Mouse (Mus musculus) midbrain, postnatal 0 days (tissue): Measurements from ENCODE around the gene Daam1. TPM values are rescaled to one million over a fixed set of nuclear protein-coding genes. Genes with fewer than 3 reads are reported as not detected.

ENCODE experiments used
- ATAC-seq: fragments of 200-750 bp; cut with Nextera tagmentation; 2 replicates; pipeline ENCODE4 v1.8.0; 2017; ENCODE audit warnings: moderate number of reproducible peaks, mild to moderate bottlenecking, moderate TSS enrichment, moderate library complexity; ENCODE audit not compliant: low FRiP score
- DNase-seq: peaks from one replicate; pipeline ENCODE4 v3.0.0-alpha.2; 2015; ENCODE audit warnings: low spot score
- H3K27ac ChIP-seq: fragments of 300-500 bp; sonication (generic); 2 replicates; pipeline ENCODE4 v1.5.1; 2014; ENCODE audit warnings: low read depth, mild to moderate bottlenecking, low read length, mixed read lengths
- H3K27me3 ChIP-seq: fragments of 300-500 bp; sonication (generic); 2 replicates; pipeline ENCODE4 v1.6.1; 2014; ENCODE audit warnings: low read length, control low read depth, mixed read lengths; ENCODE audit not compliant: insufficient read depth
- H3K36me3 ChIP-seq: fragments of 300-500 bp; sonication (generic); 2 replicates; pipeline ENCODE4 v1.6.1; 2014; ENCODE audit warnings: low read length, control low read depth, mixed read lengths; ENCODE audit not compliant: insufficient read depth
- H3K4me1 ChIP-seq: fragments of 300-500 bp; sonication (generic); 2 replicates; pipeline ENCODE4 v1.6.1; 2014; ENCODE audit warnings: mild to moderate bottlenecking, control low read depth, antibody characterized with exemption, low read length, mixed read lengths; ENCODE audit not compliant: insufficient read depth
- H3K4me2 ChIP-seq: fragments of 300-500 bp; sonication (generic); 2 replicates; pipeline ENCODE4 v1.6.1; 2014; ENCODE audit warnings: low read depth, mild to moderate bottlenecking, low read length, mixed read lengths; ENCODE audit not compliant: poor library complexity, severe bottlenecking
- H3K4me3 ChIP-seq: fragments of 300-500 bp; sonication (generic); 2 replicates; pipeline ENCODE4 v1.5.1; 2014; ENCODE audit warnings: low read depth, mild to moderate bottlenecking, low read length, moderate library complexity
- H3K9ac ChIP-seq: fragments of 300-500 bp; sonication (generic); replicated peaks from 2 replicates; pipeline ENCODE4 v1.6.1; 2014; ENCODE audit warnings: mild to moderate bottlenecking, low read length, moderate library complexity, mixed read lengths; ENCODE audit not compliant: poor library complexity, severe bottlenecking
- H3K9me3 ChIP-seq: fragments of 300-500 bp; sonication (generic); 2 replicates; pipeline ENCODE4 v1.6.1; 2016; ENCODE audit warnings: low read length, control low read depth
- CTCF ChIP-seq: IDR thresholded peaks from 2 replicates; pipeline ENCODE4 v1.5.1; 2016; ENCODE audit warnings: antibody characterized with exemption, mild to moderate bottlenecking
- WGBS: fragments of 180-500 bp; shearing (Covaris S2); extraction: QIAGEN DNeasy Blood & Tissue Kit; methylation state at CpG from one replicate; pipeline ENCODE4 v1.1.7; 2014; 5-methylcytosine and 5-hydroxymethylcytosine counted together
- polyA plus RNA-seq: library from polyadenylated mRNA; unstranded; fragments of >200 nt; fragmentation: Nextera tagmentation; extraction: Ambion mirVana; gene quantifications from 2 replicates; pipeline ENCODE4 v1.2.1, GENCODE M21; 2015
- total RNA-seq: library from RNA; depleted of rRNA; stranded (reverse); fragments of >200 nt; gene quantifications from 2 replicates; pipeline ENCODE4 v1.2.3, GENCODE M21; 2014

Daam1 gene
- total and polyA plus RNA-seq, 2 experiments from 2014 or later: 27.3 to 86.0 TPM

GRCm38 (mm10) chr12:71959351-71959991 lies 128.6 kb downstream of the Daam1 start:
- 26% methylated on average over 6 of the region's 6 CpGs for WGBS
- TF ChIP-seq CTCF: no peak
- H3K4me1 ChIP-seq: no peaks in the 10 kb centered on the region; the same call in 1 of the 2 replicates
- no peak overlapping the region for H3K4me2 ChIP-seq
- ATAC-seq (no peak), DNase-seq (no peak)
- no peak overlapping the region for H3K4me3 ChIP-seq
- peaks cover 17% of the 10 kb centered on the region for H3K36me3 ChIP-seq
- no peak overlapping the region for H3K9ac ChIP-seq
- no peaks in the 10 kb centered on the region for H3K27me3 ChIP-seq
- no peak overlapping the region for H3K27ac ChIP-seq
- no peaks in the 10 kb centered on the region for H3K9me3 ChIP-seq

GRCm38 (mm10) chr12:71961671-71962070 lies 130.8 kb downstream of the Daam1 start:
- no peak for ATAC-seq
- no peaks in the 10 kb centered on the region for H3K4me1 ChIP-seq
- H3K9ac ChIP-seq: no peak overlapping the region
- TF ChIP-seq CTCF: no peak
- no peak overlapping the region for H3K4me3 ChIP-seq
- no peak for DNase-seq
- peaks cover 17% of the 10 kb centered on the region for H3K36me3 ChIP-seq
- H3K9me3 ChIP-seq: no peaks in the 10 kb centered on the region
- H3K4me2 ChIP-seq: no peak overlapping the region
- 78% methylated on average over 3 of the region's 3 CpGs for WGBS
- H3K27ac ChIP-seq: no peak overlapping the region
- no peaks in the 10 kb centered on the region for H3K27me3 ChIP-seq

GRCm38 (mm10) chr12:71962616-71963015 lies 131.7 kb downstream of the Daam1 start:
- Histone ChIP-seq H3K27me3 (no peaks in the 10 kb centered on the region), H3K27ac (no peak overlapping the region)
- ATAC-seq: no peak

GRCm38 (mm10) chr12:71968592-71968991 lies 137.7 kb downstream of the Daam1 start:
- H3K27me3 ChIP-seq: no peaks in the 10 kb centered on the region
- WGBS: 79% methylated on average over 4 of the region's 4 CpGs
- H3K36me3 ChIP-seq: peaks cover 25% of the 10 kb centered on the region; the same call in 1 of the 2 replicates
- no peaks in the 10 kb centered on the region for H3K9me3 ChIP-seq
- no peak for DNase-seq
- no peak overlapping the region for H3K4me3 ChIP-seq
- H3K4me2 ChIP-seq: no peak overlapping the region
- no peaks in the 10 kb centered on the region for H3K4me1 ChIP-seq
- ATAC-seq: no peak
- TF ChIP-seq CTCF: no peak
- H3K9ac ChIP-seq: no peak overlapping the region
- H3K27ac ChIP-seq: no peak overlapping the region

More at GRCm38 (mm10) chr12:71962616-71963015, 131.7 kb downstream of the Daam1 start:
- Histone ChIP-seq H3K4me1 (no peaks in the 10 kb centered on the region), H3K9ac (no peak overlapping the region), H3K4me3 (no peak overlapping the region), H3K4me2 (no peak overlapping the region), H3K36me3 (peaks cover 17% of the 10 kb centered on the region), H3K9me3 (no peaks in the 10 kb centered on the region)
- WGBS: 63% methylated on average over 4 of the region's 4 CpGs
- TF ChIP-seq CTCF: no peak
- DNase-seq: no peak

- Histone ChIP-seq H3K4me3 (no peak overlapping the region), H3K9ac (no peak overlapping the region), H3K4me1 (no peaks in the 10 kb centered on the region), H3K27ac (no peak overlapping the region), H3K4me2 (no peak overlapping the region), H3K36me3 (peaks cover 25% of the 10 kb centered on the region; the same call in 1 of the 2 replicates), H3K27me3 (no peaks in the 10 kb centered on the region), H3K9me3 (no peaks in the 10 kb centered on the region)
- ATAC-seq (no peak), DNase-seq (no peak)
- 39% methylated on average over 3 of the region's 3 CpGs for WGBS
- TF ChIP-seq CTCF: no peak
These were observed 138.1 kb downstream of the Daam1 start for GRCm38 (mm10) chr12:71969022-71969421.

- ATAC-seq: no peak
- H3K27me3 ChIP-seq: no peaks in the 10 kb centered on the region
- H3K27ac ChIP-seq: no peak overlapping the region
- H3K9ac ChIP-seq: no peak overlapping the region
- WGBS: 77% methylated on average over 9 of the region's 9 CpGs
- H3K4me3 ChIP-seq: no peak overlapping the region
- H3K4me1 ChIP-seq: no peaks in the 10 kb centered on the region
- DNase-seq: no peak
- no peaks in the 10 kb centered on the region for H3K9me3 ChIP-seq
- TF ChIP-seq CTCF: no peak
- H3K4me2 ChIP-seq: no peak overlapping the region
- H3K36me3 ChIP-seq: peaks cover 27% of the 10 kb centered on the region; the same call in 1 of the 2 replicates
These were observed 138.6 kb downstream of the Daam1 start for GRCm38 (mm10) chr12:71969439-71969838.
